Mouse (Mus musculus): ENCODE results near the gene Cspg5. TPM values are rescaled to one million over a fixed set of nuclear protein-coding genes. Genes with fewer than 3 reads are reported as not detected.

Gene Cspg5
- total and polyA plus RNA-seq, 3 experiments, result 0.40 to 0.72 (median 0.49) TPM

DNA sequence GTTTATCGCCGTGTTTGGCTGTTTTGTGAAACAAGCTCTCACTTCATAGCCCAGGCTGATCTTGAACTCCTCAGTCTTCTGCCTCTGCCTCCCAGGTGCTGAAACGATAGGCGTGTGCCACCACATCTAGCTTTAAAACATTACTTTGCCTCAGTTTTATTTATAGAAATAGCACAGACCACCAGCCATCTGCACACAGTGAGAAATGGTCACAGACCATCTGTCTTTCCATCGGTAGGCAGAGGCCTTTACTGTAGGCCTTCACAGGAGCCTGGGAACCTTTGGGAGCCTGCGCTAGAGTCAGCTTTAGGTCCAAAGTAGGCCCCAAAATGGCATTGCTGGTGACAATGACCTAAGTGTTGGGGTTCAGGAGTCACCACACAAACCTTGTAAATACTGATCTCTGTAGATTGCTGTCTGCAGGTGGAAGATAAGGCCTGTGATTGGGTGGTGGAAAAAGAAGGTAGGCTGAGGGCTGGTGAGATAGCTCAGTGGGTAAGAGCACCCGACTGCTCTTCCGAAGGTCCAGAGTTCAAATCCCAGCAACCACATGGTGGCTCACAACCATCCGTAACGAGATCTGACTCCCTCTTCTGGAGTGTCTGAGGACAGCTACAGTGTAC is 40.6 kb downstream of the Cspg5 start:
- no peak for TF ChIP-seq ZC3H11A (IDR thresholded peaks at IDR 0.05; ENCODE audit: low read depth, low read length)
- no peak for TF ChIP-seq SIN3A (IDR thresholded peaks at IDR 0.05; ENCODE audit: low read length)
- no peak for TF ChIP-seq CHD2 (IDR thresholded peaks at IDR 0.05; ENCODE audit: low read length)
- no peak for TF ChIP-seq MEF2A (IDR thresholded peaks at IDR 0.05; ENCODE audit: borderline replicate concordance, low read depth, low read length)
- TF ChIP-seq ZMIZ1 (IDR thresholded peaks at IDR 0.05; ENCODE audit: low read depth, low read length), result no peak
- no peak for TF ChIP-seq ETS1 (conservative IDR thresholded peaks at IDR 0.05; ENCODE audit: low read depth, low read length)
- no peak for TF ChIP-seq POLR2A (IDR thresholded peaks at IDR 0.05; ENCODE audit: low read depth, low read length)
- TF ChIP-seq POLR2AphosphoS2 (IDR thresholded peaks at IDR 0.05; ENCODE audit: low read depth, low read length), result no peak
- Histone ChIP-seq H3K4me1 (ENCODE audit: control insufficient read depth in 1 of 2, insufficient read depth in 2 of 2) (peaks cover 0 to 11% of the 10 kb centered on the region in 2 experiments; a peak in 2 of 4 replicates), H3K36me3 (replicated peaks in 1 of 2; ENCODE audit: control insufficient read depth in 1 of 2, insufficient read depth in 1 of 2, low read length in 1 of 2) (no peaks in the 10 kb centered on the region), H3K27ac (ENCODE audit: insufficient read depth, low read depth) (no peak overlapping the region), H3K9me3 (replicated peaks; ENCODE audit: low read length) (no peaks in the 10 kb centered on the region), H3K4me2 (ENCODE audit: insufficient read depth, low read depth, poor library complexity, severe bottlenecking) (no peak overlapping the region), H3K79me2 (replicated peaks; ENCODE audit: control insufficient read depth, extremely low read depth, insufficient read depth, poor library complexity, severe bottlenecking) (no peaks in the 10 kb centered on the region), H3K4me3 (replicated peaks in 1 of 3; ENCODE audit: low read depth in 2 of 3, low read length in 2 of 3, poor library complexity in 1 of 3) (no peak overlapping the region), H3K9ac (ENCODE audit: insufficient read depth, low read depth) (no peak overlapping the region), H3K27me3 (replicated peaks) (no peaks in the 10 kb centered on the region)
- no peak for DNase-seq (ENCODE audit: extremely low read depth)
- in situ Hi-C loops (cut with MboI; ENCODE audit: low pct_ligation_motif_present, low pct_unique_long_range_greater_than_20kb, low sequenced_read_pairs), result loop anchor here (10.0 kb wide), 1 partner anchor 389 kb away; no protein-coding TSS in a partner anchor
- dilution Hi-C loops (cut with MboI; ENCODE audit: extremely low pct_ligation_motif_present, extremely low pct_unique_long_range_greater_than_20kb, low sequenced_read_pairs), result no loop called here

GRCm38 (mm10) chr9:110287321-110287924 is 43.8 kb downstream of the Cspg5 start:
- dilution Hi-C loops (cut with MboI; ENCODE audit: extremely low pct_ligation_motif_present, extremely low pct_unique_long_range_greater_than_20kb, low sequenced_read_pairs) (no loop called here), in situ Hi-C loops (cut with MboI; ENCODE audit: low pct_ligation_motif_present, low pct_unique_long_range_greater_than_20kb, low sequenced_read_pairs) (loop anchor here (10.0 kb wide), 1 partner anchor 393 kb away; no protein-coding TSS in a partner anchor)
- H3K9me3 ChIP-seq (replicated peaks; ENCODE audit: low read length), result no peaks in the 10 kb centered on the region
- no peak overlapping the region for H3K4me3 ChIP-seq (replicated peaks in 1 of 3; ENCODE audit: low read depth in 2 of 3, low read length in 2 of 3, poor library complexity in 1 of 3)
- no peaks in the 10 kb centered on the region for H3K79me2 ChIP-seq (replicated peaks; ENCODE audit: control insufficient read depth, extremely low read depth, insufficient read depth, poor library complexity, severe bottlenecking)
- TF ChIP-seq POLR2AphosphoS2 (IDR thresholded peaks at IDR 0.05; ENCODE audit: low read depth, low read length), result no peak
- TF ChIP-seq ZMIZ1 (IDR thresholded peaks at IDR 0.05; ENCODE audit: low read depth, low read length), result no peak
- no peak for TF ChIP-seq ZC3H11A (IDR thresholded peaks at IDR 0.05; ENCODE audit: low read depth, low read length)
- no peak for TF ChIP-seq ETS1 (conservative IDR thresholded peaks at IDR 0.05; ENCODE audit: low read depth, low read length)
- TF ChIP-seq MAFK (IDR thresholded peaks at IDR 0.05; ENCODE audit: insufficient replicate concordance, low read length), result no peak
- no peak for TF ChIP-seq POLR2A (IDR thresholded peaks at IDR 0.05; ENCODE audit: low read depth, low read length)
- TF ChIP-seq JUN (IDR thresholded peaks at IDR 0.05; ENCODE audit: insufficient read depth, low read depth, low read length), result no peak
- TF ChIP-seq SMC3 (IDR thresholded peaks at IDR 0.05; ENCODE audit: low read depth, low read length), result no peak
- TF ChIP-seq NELFE (IDR thresholded peaks at IDR 0.05; ENCODE audit: low read depth, low read length), result no peak
- TF ChIP-seq IRF4 (IDR thresholded peaks at IDR 0.05; ENCODE audit: low read depth, low read length), result no peak
- H3K27me3 ChIP-seq (replicated peaks), result no peaks in the 10 kb centered on the region
- H3K9ac ChIP-seq (ENCODE audit: insufficient read depth, low read depth), result no peak overlapping the region
- peaks cover 0 to 8% of the 10 kb centered on the region in 2 experiments; a peak in 2 of 4 replicates for H3K4me1 ChIP-seq (ENCODE audit: control insufficient read depth in 1 of 2, insufficient read depth in 2 of 2)
- H3K36me3 ChIP-seq (replicated peaks in 1 of 2; ENCODE audit: control insufficient read depth in 1 of 2, insufficient read depth in 1 of 2, low read length in 1 of 2), result no peaks in the 10 kb centered on the region
- no peak overlapping the region for H3K4me2 ChIP-seq (ENCODE audit: insufficient read depth, low read depth, poor library complexity, severe bottlenecking)
- no peak overlapping the region for H3K27ac ChIP-seq (ENCODE audit: insufficient read depth, low read depth)
- DNase-seq (ENCODE audit: extremely low read depth), result no peak

All from CH12.LX (cell line).